Mouse (Mus musculus): ENCODE data around the gene Eps15.

The Eps15 gene

DNA sequence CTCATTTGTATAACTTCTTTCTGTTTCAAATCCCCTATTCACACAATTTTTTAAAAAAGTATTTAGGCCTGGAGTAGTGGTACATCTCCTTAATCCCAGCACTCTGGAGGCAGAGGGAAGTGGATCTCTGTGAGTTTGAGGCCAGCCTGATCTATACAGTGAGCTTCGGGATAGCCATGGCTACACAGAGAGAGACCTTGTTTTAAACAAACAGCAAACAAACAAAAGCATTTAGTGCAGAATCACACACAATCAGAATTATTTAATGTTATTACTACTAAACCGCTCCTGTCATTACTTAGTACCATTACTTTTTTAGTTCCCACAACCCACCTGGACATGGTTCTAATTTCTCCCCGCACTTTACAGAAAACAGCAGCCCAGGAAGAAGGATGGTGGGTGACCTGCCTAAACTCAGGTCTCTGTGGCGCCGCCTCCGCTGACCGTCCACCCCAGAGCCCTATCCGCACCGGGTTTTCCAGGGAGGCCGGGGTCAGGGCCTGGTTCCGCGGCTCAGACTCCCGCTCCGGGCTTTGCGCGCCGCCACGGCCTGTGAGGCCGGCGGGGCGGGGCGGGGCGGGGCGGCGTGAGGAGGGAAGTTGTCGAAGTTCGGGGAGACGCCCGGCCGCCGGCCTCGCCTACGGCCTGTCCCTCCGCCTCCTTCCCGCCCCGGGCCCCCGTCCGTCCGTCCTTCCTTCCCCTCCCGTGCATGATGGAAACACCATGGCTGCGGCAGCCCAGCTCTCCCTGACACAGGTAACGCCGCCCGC, at the start of gene Eps15:
Eps15 (plus strand) TSS at position 580 of the 770 bp plus-strand sequence.
- DNase-seq = peak; percentile 95

DNA sequence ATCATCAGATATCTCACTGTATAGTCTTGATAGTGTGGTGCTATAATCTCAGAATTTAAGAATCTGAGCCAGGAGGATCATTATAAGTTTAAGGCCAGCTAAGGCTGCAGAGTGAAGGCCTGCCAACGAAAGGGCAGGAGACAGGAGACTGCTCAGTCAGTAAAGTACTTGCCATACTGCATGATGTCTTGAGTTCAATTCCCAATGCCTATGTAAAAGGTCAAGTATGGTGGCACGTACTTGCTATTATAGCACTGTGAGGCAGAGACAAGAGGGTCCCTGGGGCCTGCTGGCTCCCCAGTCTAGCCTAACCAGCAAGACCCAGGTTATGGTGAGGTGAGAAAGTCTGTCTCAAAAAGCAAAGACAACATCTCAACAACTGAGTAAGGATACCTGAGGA, 45.9 kb upstream of the Eps15 start, which contains the start of gene Calr4:
Calr4 (plus strand) TSS at position 301 of the 400 bp plus-strand sequence.
- no peak for DNase-seq

- no peak for DNase-seq
Observed at GRCm38 (mm10) chr4:109234806-109235350, 45.2 kb upstream of the Eps15 start.

DNA sequence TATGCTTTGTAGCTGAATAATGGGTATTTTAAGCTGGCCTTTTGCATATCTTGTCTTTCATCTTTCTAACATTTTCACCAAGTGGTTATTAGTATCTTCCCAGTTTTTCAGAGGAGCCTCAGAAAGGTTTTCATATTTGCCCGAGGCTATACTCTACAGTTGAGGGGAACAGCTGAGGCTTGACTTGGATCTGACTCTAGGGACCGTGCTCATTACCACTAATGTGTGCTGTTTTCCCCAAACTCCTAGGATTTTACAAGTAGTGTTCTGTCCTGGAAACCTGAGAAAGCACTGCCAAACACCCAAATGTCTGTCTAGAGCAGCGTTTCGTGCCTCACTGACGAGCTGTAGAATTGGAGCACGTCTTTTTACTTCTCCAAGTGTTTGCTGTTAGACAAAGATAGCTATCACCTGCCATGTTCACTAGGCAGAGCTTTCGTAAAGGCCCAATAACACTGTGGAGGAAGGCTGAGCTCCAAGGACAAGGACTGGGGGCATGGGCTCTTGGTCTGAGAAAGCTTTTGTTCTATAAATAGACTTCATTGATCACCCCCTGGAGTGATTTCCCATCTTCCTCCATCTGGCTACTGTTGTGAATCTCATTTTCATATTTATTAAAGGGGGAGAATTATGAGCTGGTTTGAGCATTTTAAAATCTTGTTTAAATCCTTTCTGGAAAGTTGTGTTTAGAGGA, 43.7 kb upstream of the Eps15 start:
- DNase-seq = no peak

GRCm38 (mm10) chr4:109238428-109239268, 41.4 kb upstream of the Eps15 start:
- peak; percentile 44 for DNase-seq

- no peak for DNase-seq
Observed at GRCm38 (mm10) chr4:109241221-109241620, 38.8 kb upstream of the Eps15 start.

- no peak for DNase-seq
Observed at GRCm38 (mm10) chr4:109241934-109242333, 38.1 kb upstream of the Eps15 start.

DNA sequence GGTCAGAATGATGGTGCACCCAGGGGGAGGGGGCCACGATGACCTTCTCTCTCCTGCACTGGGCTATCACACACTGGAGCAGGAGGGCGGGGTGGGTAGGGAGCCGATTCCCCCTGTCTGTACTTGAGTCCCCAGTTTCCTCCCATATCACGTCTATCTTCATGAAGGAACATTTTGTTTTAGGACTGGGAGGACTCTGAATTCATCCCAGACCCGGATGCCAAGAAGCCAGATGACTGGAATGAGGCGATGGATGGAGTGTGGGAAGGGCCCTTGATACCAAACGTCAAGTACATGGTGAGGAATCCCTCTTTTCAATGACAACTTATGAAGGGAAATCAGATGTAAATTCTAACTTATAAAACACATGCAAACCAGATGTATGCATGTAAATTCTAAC, 35.6 kb upstream of the Eps15 start:
- no peak for DNase-seq

GRCm38 (mm10) chr4:109245016-109245620, 35.0 kb upstream of the Eps15 start:
- DNase-seq = no peak

DNA sequence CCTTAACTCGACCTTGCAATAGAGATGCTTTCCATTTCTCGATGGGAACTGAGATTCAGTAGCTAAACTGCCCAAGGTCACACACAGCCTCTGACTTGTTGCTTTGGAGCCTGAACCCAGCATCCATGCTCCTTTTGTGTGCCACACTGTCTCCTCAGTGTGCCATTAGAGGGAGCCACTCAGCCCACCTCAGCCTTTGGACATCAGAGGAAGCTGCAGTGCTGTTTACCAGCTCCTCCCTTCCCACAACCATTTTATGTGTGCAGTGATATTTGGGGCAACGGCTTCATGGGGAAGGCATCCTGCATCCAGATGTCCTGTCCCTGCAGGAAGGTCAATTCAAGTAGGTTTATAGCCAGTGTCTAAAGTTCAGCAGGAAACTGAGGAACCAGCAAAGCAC, 28.5 kb upstream of the Eps15 start:
- DNase-seq = peak; percentile 34

GRCm38 (mm10) chr4:109252199-109252598, 27.9 kb upstream of the Eps15 start:
- DNase-seq = no peak

- no peak for DNase-seq
Observed at GRCm38 (mm10) chr4:109253664-109254151, 26.4 kb upstream of the Eps15 start.

- no peak for DNase-seq
Observed at GRCm38 (mm10) chr4:109254511-109254910, 25.6 kb upstream of the Eps15 start.

DNA sequence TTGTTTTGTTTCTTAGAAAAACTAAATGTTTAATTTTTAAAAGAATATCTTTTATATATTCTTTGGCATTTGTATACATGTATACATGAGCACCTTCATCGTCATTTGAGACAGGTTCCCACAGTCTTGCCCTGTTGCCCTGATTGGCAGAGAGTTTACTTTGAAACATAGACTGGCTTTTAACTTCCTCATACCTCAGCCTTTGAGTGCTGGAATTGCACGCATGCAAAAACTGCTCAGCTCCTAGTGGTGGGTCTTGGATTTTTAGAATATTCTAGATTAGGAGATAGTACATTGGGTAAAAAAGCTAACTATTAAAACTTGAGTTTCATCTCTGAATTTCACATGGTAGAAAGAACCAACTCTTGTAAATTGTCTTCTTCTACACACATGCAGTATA, 24.7 kb upstream of the Eps15 start:
- no peak for DNase-seq

- no peak for DNase-seq
Observed at GRCm38 (mm10) chr4:109255727-109256417, 24.2 kb upstream of the Eps15 start.

GRCm38 (mm10) chr4:109256791-109257190, 23.3 kb upstream of the Eps15 start:
- no peak for DNase-seq

- no peak for DNase-seq
Observed at GRCm38 (mm10) chr4:109257639-109258038, 22.4 kb upstream of the Eps15 start.

DNA sequence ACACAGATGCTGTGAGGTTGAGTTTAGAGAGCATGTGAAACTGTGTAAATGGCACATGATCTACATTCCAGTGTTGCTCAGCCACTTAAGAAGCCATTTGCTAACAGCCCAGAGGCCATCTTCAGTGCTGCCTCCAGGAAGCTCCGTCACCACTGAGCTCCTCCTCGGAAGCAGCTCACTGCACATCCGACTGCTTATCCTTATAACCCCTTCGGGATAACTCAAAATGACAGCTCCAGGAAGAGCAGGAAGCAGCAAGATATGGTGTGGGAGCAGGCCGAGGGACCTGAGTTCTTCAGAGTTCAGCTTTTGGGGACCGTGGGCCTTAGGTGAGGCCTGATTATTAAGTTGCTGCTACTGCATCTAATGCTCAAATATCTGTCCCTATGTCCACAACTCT, 18.0 kb upstream of the Eps15 start:
- no peak for DNase-seq

- no peak for DNase-seq
Observed at GRCm38 (mm10) chr4:109266056-109266455, 14.0 kb upstream of the Eps15 start.

GRCm38 (mm10) chr4:109266744-109267143, 13.3 kb upstream of the Eps15 start:
- DNase-seq = no peak

- no peak for DNase-seq
Observed at GRCm38 (mm10) chr4:109267452-109267851, 12.6 kb upstream of the Eps15 start.

DNA sequence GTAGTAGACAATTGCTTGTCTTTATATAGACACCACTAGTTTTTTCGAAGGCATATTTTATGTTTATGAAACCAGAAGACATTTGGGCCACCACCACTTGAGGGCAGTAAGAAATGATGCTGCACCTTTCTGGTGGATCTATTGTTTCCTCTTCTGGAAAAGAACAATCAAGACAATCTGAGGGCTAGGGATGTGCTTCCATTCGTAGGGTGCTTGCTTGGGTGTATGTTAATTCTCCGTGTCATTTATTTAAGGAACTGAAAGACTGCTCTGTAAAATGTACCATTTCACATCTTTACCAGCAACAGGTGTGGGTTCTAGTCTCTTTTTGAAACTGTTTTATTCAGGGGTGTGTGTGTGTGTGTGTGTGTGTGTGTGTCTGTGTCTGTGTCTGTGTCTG, 11.2 kb upstream of the Eps15 start:
- no peak for DNase-seq

All from kidney, adult 18-20 months (tissue).